Mouse (Mus musculus) mouse trophoblast stem cell (cell line): ENCODE results near the gene Naa50.

ENCODE experiments used
- in situ Hi-C, 2 experiments: fragments of 300-500 bp; cut with MseI, MboI; formaldehyde crosslinking; loops; 2 replicates in 1 of 2; 3 replicates in 1 of 2; pipeline ENCODE4 v1.15.1; 2025

Gene Naa50

GRCm38 (mm10) chr16:44139536-44140185, at the start of gene Naa50, which contains the start of gene Atp6v1a:
Gene Naa50, plus strand, starts transcription at chr16:44139830.
Gene Atp6v1a, minus strand, starts transcription at chr16:44139705.
- in situ Hi-C loops = no loop called here

GRCm38 (mm10) chr16:44099377-44099776, 40.3 kb upstream of the Naa50 start:
- in situ Hi-C loops = no loop called here

- in situ Hi-C loops = no loop called here
Measured at GRCm38 (mm10) chr16:44101181-44101710, 38.4 kb upstream of the Naa50 start.

GRCm38 (mm10) chr16:44102925-44103324, 36.7 kb upstream of the Naa50 start:
- in situ Hi-C loops = no loop called here

GRCm38 (mm10) chr16:44103806-44104766, 35.5 kb upstream of the Naa50 start:
- in situ Hi-C loops = no loop called here

- in situ Hi-C loops = no loop called here
Measured at GRCm38 (mm10) chr16:44105211-44105610, 34.4 kb upstream of the Naa50 start.

GRCm38 (mm10) chr16:44109002-44109401, 30.6 kb upstream of the Naa50 start:
- in situ Hi-C loops = no loop called here

- in situ Hi-C loops = no loop called here
Measured at GRCm38 (mm10) chr16:44119753-44120501, 19.7 kb upstream of the Naa50 start.

GRCm38 (mm10) chr16:44122122-44122521, 17.5 kb upstream of the Naa50 start:
- in situ Hi-C loops = no loop called here

GRCm38 (mm10) chr16:44122574-44122973, 17.1 kb upstream of the Naa50 start:
- in situ Hi-C loops = no loop called here

- in situ Hi-C loops = no loop called here
Measured at GRCm38 (mm10) chr16:44122982-44123725, 16.5 kb upstream of the Naa50 start.

GRCm38 (mm10) chr16:44123786-44124185, 15.8 kb upstream of the Naa50 start:
- in situ Hi-C loops = no loop called here

GRCm38 (mm10) chr16:44124713-44125112, 14.9 kb upstream of the Naa50 start:
- in situ Hi-C loops = no loop called here

- in situ Hi-C loops = no loop called here
Measured at GRCm38 (mm10) chr16:44125436-44125835, 14.2 kb upstream of the Naa50 start.

GRCm38 (mm10) chr16:44126437-44126836, 13.2 kb upstream of the Naa50 start:
- in situ Hi-C loops = no loop called here

- in situ Hi-C loops = no loop called here
Measured at GRCm38 (mm10) chr16:44132300-44132699, 7.3 kb upstream of the Naa50 start.

- in situ Hi-C loops = no loop called here
Measured at GRCm38 (mm10) chr16:44133187-44133586, 6.4 kb upstream of the Naa50 start.

GRCm38 (mm10) chr16:44136511-44137021, 3.1 kb upstream of the Naa50 start:
- in situ Hi-C loops = no loop called here

- in situ Hi-C loops = no loop called here
Measured at GRCm38 (mm10) chr16:44138377-44138978, 1.2 kb upstream of the Naa50 start.

GRCm38 (mm10) chr16:44138979-44139535, 573 bp upstream of the Naa50 start:
- in situ Hi-C loops = no loop called here
